Comparison of ENCODE assay signal across 8 mouse cellular contexts in genomic region chr10:81378553-81379182, GRCm38 (mm10). TPM values are rescaled to one million over a fixed set of nuclear protein-coding genes. Genes with fewer than 3 reads are reported as not detected.
A peak's percentile ranks its signal among the peaks of the same experiment; 100 is the strongest.
DNase-seq lines count a peak whose midpoint lies in the region; ATAC-seq and TF ChIP-seq lines count a peak whose summit lies in the region.

No protein-coding gene starts in this region.

- peak overlapping the region; percentile 90 for H3K4me3 ChIP-seq in erythroblast, embryonic 14.5 days (replicated peaks)
- H3K4me3 ChIP-seq in heart, embryonic 11.5 days (ENCODE audit: low read depth, low read length) = peak overlapping the region; percentile 93
- H3K4me3 ChIP-seq in kidney, embryonic 16.5 days (ENCODE audit: low read length) = peak overlapping the region; percentile 86
- peak overlapping the region; percentile 57 for H3K4me3 ChIP-seq in liver, adult 2 months (ENCODE audit: insufficient read depth, low read depth, low read length)
- peak overlapping the region; percentile 88 for H3K4me3 ChIP-seq in myocyte

- H3K9ac ChIP-seq in heart, embryonic 11.5 days (ENCODE audit: low read depth, low read length) = peak overlapping the region; percentile 97
- H3K9ac ChIP-seq in kidney, embryonic 16.5 days (replicated peaks; ENCODE audit: low read length) = peak overlapping the region; percentile 90
- H3K9ac ChIP-seq in liver, adult 2 months (ENCODE audit: low read depth, low read length) = peak overlapping the region; percentile 20

- peak overlapping the region; percentile 77 for H3K27ac ChIP-seq in heart, embryonic 11.5 days (ENCODE audit: low read depth, low read length)
- H3K27ac ChIP-seq in kidney, embryonic 16.5 days (ENCODE audit: low read length) = peak overlapping the region; percentile 78
- H3K27ac ChIP-seq in liver, adult 2 months (replicated peaks; ENCODE audit: insufficient read depth, low read depth, low read length) = no peak overlapping the region

- H3K36me3 ChIP-seq in erythroblast, embryonic 14.5 days (ENCODE audit: control insufficient read depth) = peaks cover 54% of the 10 kb centered on the region
- no peaks in the 10 kb centered on the region for H3K36me3 ChIP-seq in heart, embryonic 11.5 days (ENCODE audit: control insufficient read depth, insufficient read depth, low read length)
- H3K36me3 ChIP-seq in kidney, embryonic 16.5 days (ENCODE audit: insufficient read depth, low read length) = peaks cover 16% of the 10 kb centered on the region
- H3K36me3 ChIP-seq in liver, adult 2 months (ENCODE audit: control insufficient read depth, insufficient read depth, low read length) = no peaks in the 10 kb centered on the region
- H3K36me3 ChIP-seq in myocyte (ENCODE audit: control insufficient read depth, insufficient read depth) = no peaks in the 10 kb centered on the region
- H3K36me3 ChIP-seq in splenic B cell, adult 2 months (ENCODE audit: control insufficient read depth, insufficient read depth, low read length, poor library complexity, severe bottlenecking) = 0 out of 2 replicates have a peak, but pooled peaks cover 2% of the 10 kb centered on the region

- peaks cover 20% of the 10 kb centered on the region; the same call in 1 of the 2 replicates for H3K79me2 ChIP-seq in liver, adult 2 months (ENCODE audit: control insufficient read depth, insufficient read depth, low read length)
- peaks cover 44% of the 10 kb centered on the region for H3K79me2 ChIP-seq in myocyte (ENCODE audit: control insufficient read depth, insufficient read depth)

- ATAC-seq in heart, embryonic 11.5 days (replicated peaks; ENCODE audit: insufficient number of reproducible peaks, low FRiP score, low TSS enrichment) = peak; percentile 96
- ATAC-seq in kidney, embryonic 16.5 days (ENCODE audit: low FRiP score, low TSS enrichment) = peak; percentile 96

- peak overlapping the region; percentile 83 for H3K4me2 ChIP-seq in heart, embryonic 11.5 days
- H3K4me2 ChIP-seq in kidney, embryonic 16.5 days (replicated peaks; ENCODE audit: low read depth, low read length) = peak overlapping the region; percentile 90
- H3K4me2 ChIP-seq in myocyte (ENCODE audit: low read depth) = peak overlapping the region; percentile 62

- WGBS in heart, embryonic 11.5 days (ENCODE audit: insufficient replicate concordance) = under 1% methylated on average over 45 of the region's 46 CpGs
- WGBS in kidney, embryonic 16.5 days = under 1% methylated on average over 43 of the region's 46 CpGs
- WGBS in liver, adult 2 months = under 1% methylated on average over 46 of the region's 46 CpGs

- DNase-seq in B cell, adult 2 months = peak; percentile 100
- peak; percentile 100 for DNase-seq in brain, embryonic 14.5 days (ENCODE audit: low read depth)
- DNase-seq in liver, adult 2 months (ENCODE audit: extremely low read depth, low read depth, low spot score) = peak; percentile 95
- DNase-seq in splenic B cell, adult 2 months (ENCODE audit: low read depth, low spot score) = peak; percentile 100

- H3K4me1 ChIP-seq in erythroblast, embryonic 14.5 days (ENCODE audit: control insufficient read depth) = peaks cover 84% of the 10 kb centered on the region
- H3K4me1 ChIP-seq in heart, embryonic 11.5 days (ENCODE audit: control insufficient read depth, insufficient read depth, low read length) = peaks cover 29% of the 10 kb centered on the region
- H3K4me1 ChIP-seq in kidney, embryonic 16.5 days (ENCODE audit: insufficient read depth, low read length) = peaks cover 23% of the 10 kb centered on the region
- peaks cover 10% of the 10 kb centered on the region for H3K4me1 ChIP-seq in liver, adult 2 months (ENCODE audit: control insufficient read depth, insufficient read depth, low read length)

- H3ac ChIP-seq in myocyte (ENCODE audit: control insufficient read depth, insufficient read length) = peak overlapping the region; percentile 64

- no peaks in the 10 kb centered on the region for H3K27me3 ChIP-seq in erythroblast, embryonic 14.5 days (ENCODE audit: control insufficient read depth)
- no peaks in the 10 kb centered on the region for H3K27me3 ChIP-seq in heart, embryonic 11.5 days (ENCODE audit: control insufficient read depth, insufficient read depth, low read length)
- H3K27me3 ChIP-seq in kidney, embryonic 16.5 days (ENCODE audit: insufficient read depth, low read length) = no peaks in the 10 kb centered on the region
- H3K27me3 ChIP-seq in liver, adult 2 months (ENCODE audit: control insufficient read depth, insufficient read depth, low read length) = no peaks in the 10 kb centered on the region
- H3K27me3 ChIP-seq in myocyte (ENCODE audit: control insufficient read depth, insufficient read depth, insufficient read length) = no peaks in the 10 kb centered on the region
- H3K27me3 ChIP-seq in splenic B cell, adult 2 months (ENCODE audit: control insufficient read depth, insufficient read depth, low read length, poor library complexity, severe bottlenecking) = no peaks in the 10 kb centered on the region

- peak; percentile 12; the same call in 1 of the 2 replicates for TF ChIP-seq POLR2A in brain, embryonic 14.5 days (IDR thresholded peaks at IDR 0.05; ENCODE audit: borderline replicate concordance, extremely low read depth, insufficient read depth, insufficient read length, poor library complexity, severe bottlenecking)
- no peak for TF ChIP-seq POLR2A in liver, adult 2 months (IDR thresholded peaks at IDR 0.05; ENCODE audit: extremely low read depth, insufficient read depth, low read length)
- TF ChIP-seq POLR2A in myocyte (IDR thresholded peaks at IDR 0.05; ENCODE audit: insufficient read length, low read depth) = peak; percentile 58

- no peak for TF ChIP-seq CTCF in brain, embryonic 14.5 days (IDR thresholded peaks at IDR 0.05; ENCODE audit: borderline replicate concordance, extremely low read depth, insufficient read depth, insufficient read length)
- no peak for TF ChIP-seq CTCF in liver, adult 2 months (IDR thresholded peaks at IDR 0.05; ENCODE audit: low read depth, low read length)

- H3K9me3 ChIP-seq in erythroblast, embryonic 14.5 days (ENCODE audit: control insufficient read depth, low read length) = no peaks in the 10 kb centered on the region
- no peaks in the 10 kb centered on the region for H3K9me3 ChIP-seq in heart, embryonic 11.5 days (replicated peaks; ENCODE audit: control insufficient read depth, low read length)
- H3K9me3 ChIP-seq in kidney, embryonic 16.5 days (ENCODE audit: low read length) = no peaks in the 10 kb centered on the region

TF ChIP-seq in myocyte, 11 proteins besides CTCF, POLR2A, EP300 and RAD21:
- TF ChIP-seq MYOD1 (IDR thresholded peaks at IDR 0.05; ENCODE audit: control insufficient read depth in 1 of 3, insufficient read length in 2 of 3, low read depth in 2 of 3) (peak in 1 of 3 experiments; percentile 47), MYOG (IDR thresholded peaks at IDR 0.05; ENCODE audit: control insufficient read depth in 1 of 3, insufficient read depth in 1 of 3, insufficient read length in 2 of 3, low read depth in 2 of 3) (peak in 2 of 3 experiments; percentile 27 to 67), POLR2AphosphoS2 (IDR thresholded peaks at IDR 0.05; ENCODE audit: insufficient read length, low read depth) (peak; percentile 49), CEBPB (IDR thresholded peaks at IDR 0.05; ENCODE audit: insufficient read depth, poor library complexity, severe bottlenecking) (no peak), E2F4 (IDR thresholded peaks at IDR 0.05; ENCODE audit: insufficient read depth) (peak; percentile 64)

RNA-seq across cellular contexts. Expression of gene Fzr1, which starts 0.4 kb away (rescaled TPM):
- 154 and 184 TPM in 2 replicates for polyA plus RNA-seq in brain, embryonic 14.5 days (2012; rRNA removed)
- polyA plus RNA-seq in erythroblast, embryonic 14.5 days (2012) = 62.5 and 67.4 TPM in 2 replicates
- polyA plus RNA-seq in heart, embryonic 11.5 days (2014; fragmentation: Nextera tagmentation; extraction: Ambion mirVana) = 66.1 and 70.0 TPM in 2 replicates
- 111 and 115 TPM in 2 replicates for polyA plus RNA-seq in kidney, embryonic 16.5 days (2015; fragmentation: Nextera tagmentation; extraction: Ambion mirVana)
- total RNA-seq in liver, adult 2 months (2014; rRNA removed) = 6.2 and 8.1 TPM in 2 replicates
- polyA plus RNA-seq in liver, adult 2 months (2012; rRNA removed) = 20.9 and 29.9 TPM in 2 replicates
- polyA plus RNA-seq in myocyte (2012; fragmentation: generic; extraction: Trizol) = 42.0 TPM

RNA-seq across cellular contexts. Expression of gene Dohh, which starts 5.6 kb away (rescaled TPM):
- polyA plus RNA-seq in brain, embryonic 14.5 days (2012; rRNA removed) = 64.0 and 67.4 TPM in 2 replicates
- polyA plus RNA-seq in erythroblast, embryonic 14.5 days (2012) = 29.2 and 34.1 TPM in 2 replicates
- polyA plus RNA-seq in heart, embryonic 11.5 days (2014; fragmentation: Nextera tagmentation; extraction: Ambion mirVana) = 47.5 and 61.4 TPM in 2 replicates
- 87.6 and 104 TPM in 2 replicates for polyA plus RNA-seq in kidney, embryonic 16.5 days (2015; fragmentation: Nextera tagmentation; extraction: Ambion mirVana)
- total RNA-seq in liver, adult 2 months (2014; rRNA removed) = 39.7 and 53.8 TPM in 2 replicates
- polyA plus RNA-seq in liver, adult 2 months (2012; rRNA removed) = 42.6 and 49.7 TPM in 2 replicates
- polyA plus RNA-seq in myocyte (2012; fragmentation: generic; extraction: Trizol) = 103 TPM

RNA-seq across cellular contexts. Expression of gene Gm48551, which starts 5.6 kb away (rescaled TPM):
- 6.8 and 9.6 TPM in 2 replicates for polyA plus RNA-seq in brain, embryonic 14.5 days (2012; rRNA removed)
- polyA plus RNA-seq in erythroblast, embryonic 14.5 days (2012) = 0.08 and 0.20 TPM in 2 replicates
- polyA plus RNA-seq in heart, embryonic 11.5 days (2014; fragmentation: Nextera tagmentation; extraction: Ambion mirVana) = 1.4 and 2.9 TPM in 2 replicates
- polyA plus RNA-seq in kidney, embryonic 16.5 days (2015; fragmentation: Nextera tagmentation; extraction: Ambion mirVana) = 5.0 and 5.2 TPM in 2 replicates
- 2.4 TPM in 1 of 2 replicates, not detected in the other for total RNA-seq in liver, adult 2 months (2014; rRNA removed)
- 0.32 and 0.44 TPM in 2 replicates for polyA plus RNA-seq in liver, adult 2 months (2012; rRNA removed)
- polyA plus RNA-seq in myocyte (2012; fragmentation: generic; extraction: Trizol) = 1.7 TPM

RNA-seq across cellular contexts. Expression of gene Gm48552, which starts 10.1 kb away (rescaled TPM):
- polyA plus RNA-seq in brain, embryonic 14.5 days (2012; rRNA removed) = 8.7 and 9.4 TPM in 2 replicates
- polyA plus RNA-seq in erythroblast, embryonic 14.5 days (2012) = 0.26 and 0.80 TPM in 2 replicates
- 0.55 and 1.2 TPM in 2 replicates for polyA plus RNA-seq in heart, embryonic 11.5 days (2014; fragmentation: Nextera tagmentation; extraction: Ambion mirVana)
- polyA plus RNA-seq in kidney, embryonic 16.5 days (2015; fragmentation: Nextera tagmentation; extraction: Ambion mirVana) = 1.4 and 1.6 TPM in 2 replicates
- total RNA-seq in liver, adult 2 months (2014; rRNA removed) = 0.40 TPM in 1 of 2 replicates, not detected in the other
- polyA plus RNA-seq in liver, adult 2 months (2012; rRNA removed) = 0.26 and 1.4 TPM in 2 replicates
- 0.73 TPM for polyA plus RNA-seq in myocyte (2012; fragmentation: generic; extraction: Trizol)

RNA-seq across cellular contexts. Expression of gene 4930404N11Rik, which starts 13.1 kb away (rescaled TPM):
- polyA plus RNA-seq in brain, embryonic 14.5 days (2012; rRNA removed) = 0.19 and 0.25 TPM in 2 replicates
- polyA plus RNA-seq in erythroblast, embryonic 14.5 days (2012) = 3.2 and 5.6 TPM in 2 replicates
- 0.23 and 0.67 TPM in 2 replicates for polyA plus RNA-seq in heart, embryonic 11.5 days (2014; fragmentation: Nextera tagmentation; extraction: Ambion mirVana)
- 0.98 and 1.2 TPM in 2 replicates for polyA plus RNA-seq in kidney, embryonic 16.5 days (2015; fragmentation: Nextera tagmentation; extraction: Ambion mirVana)
- 0.47 TPM in 1 of 2 replicates, not detected in the other for total RNA-seq in liver, adult 2 months (2014; rRNA removed)
- 0.12 and 0.37 TPM in 2 replicates for polyA plus RNA-seq in liver, adult 2 months (2012; rRNA removed)
- polyA plus RNA-seq in myocyte (2012; fragmentation: generic; extraction: Trizol) = 0.92 TPM

Comparison
In these comparisons a context has a peak if more than half of its experiments do, and no peak if none do; other contexts are left out.
1. H3K9ac ChIP-seq: peak in every context shown above with its lines; median percentile 97 in heart, embryonic 11.5 days; 90 in kidney, embryonic 16.5 days; 20 in liver, adult 2 months.